Mouse (Mus musculus) olfactory bulb, adult 2 months (tissue): ENCODE measurements around the gene Rpl14. TPM values are rescaled to one million over a fixed set of nuclear protein-coding genes. Genes with fewer than 3 reads are reported as not detected.
"Not testable (repeated sequence)": the region's sequence is repeated elsewhere in the genome, so short reads cannot be mapped to it uniquely, and the experiment has no call there.

Source experiments
- H3K27ac ChIP-seq: fragments of 200-500 bp; 2 replicates; pipeline ENCODE4 v1.5.1; 2012; ENCODE audit warnings: low read depth, low read length; ENCODE audit not compliant: insufficient read depth
- H3K4me1 ChIP-seq: fragments of 200-500 bp; 2 replicates; pipeline ENCODE4 v1.6.1; 2012; ENCODE audit warnings: low read length; ENCODE audit not compliant: control insufficient read depth, insufficient read depth
- H3K4me3 ChIP-seq: fragments of 200-500 bp; 2 replicates; pipeline ENCODE4 v1.5.1; 2012; ENCODE audit warnings: mild to moderate bottlenecking, low read depth, low read length, moderate library complexity; ENCODE audit not compliant: insufficient read depth
- CTCF ChIP-seq: fragments of 200-500 bp; IDR thresholded peaks from 2 replicates; pipeline ENCODE4 v1.5.1; 2012; ENCODE audit warnings: low read depth, mild to moderate bottlenecking, low read length, moderate library complexity; ENCODE audit not compliant: insufficient read depth
- POLR2A ChIP-seq: fragments of 200-500 bp; IDR thresholded peaks from 2 replicates; pipeline ENCODE4 v1.6.1; 2012; ENCODE audit warnings: mild to moderate bottlenecking, low read depth, low read length, moderate library complexity; ENCODE audit not compliant: insufficient read depth
- WGBS: fragments of 180-500 bp; shearing (Covaris S2); methylation state at CpG from one replicate; pipeline ENCODE4 v1.1.7; 2018; 5-methylcytosine and 5-hydroxymethylcytosine counted together
- polyA plus RNA-seq: library from polyadenylated mRNA; stranded (reverse); fragments of >200 nt; gene quantifications from 2 replicates; pipeline ENCODE4 v1.2.4, GENCODE M21; 2012; ENCODE audit warnings: low replicate concordance; ENCODE audit not compliant: missing spikeins, insufficient read depth, insufficient read length

Rpl14 gene
- polyA plus RNA-seq: 808 TPM in 1 of 2 replicates, not detected in the other

GRCm38 (mm10) chr9:120570741-120571592 is at the start of gene Rpl14:
Gene Rpl14 (plus strand): TSS chr9:120571444.
- H3K27ac ChIP-seq: peak within 1 kb of the TSS; percentile 69; the same call in 1 of the 2 replicates
- TF ChIP-seq POLR2A (peak; percentile 91; the same call in 1 of the 2 replicates), CTCF (no peak)
- WGBS: 4% methylated on average over 43 of the region's 43 CpGs
- peaks cover 2% of the 10 kb centered on the region; the same call in 1 of the 2 replicates for H3K4me1 ChIP-seq
- peak within 1 kb of the TSS; percentile 82 for H3K4me3 ChIP-seq

- Histone ChIP-seq H3K4me1 (no peaks in the 10 kb centered on the region), H3K27ac (no peak overlapping the region), H3K4me3 (no peak overlapping the region)
- 41% methylated on average over 4 of the region's 4 CpGs for WGBS
- TF ChIP-seq CTCF (no peak), POLR2A (no peak)
Measured at GRCm38 (mm10) chr9:120527270-120527669, 44.0 kb upstream of the Rpl14 start.

GRCm38 (mm10) chr9:120527919-120528318 is 43.3 kb upstream of the Rpl14 start:
- no peak for TF ChIP-seq CTCF
- TF ChIP-seq POLR2A: no peak
- Histone ChIP-seq H3K4me3 (no peak overlapping the region), H3K4me1 (no peaks in the 10 kb centered on the region), H3K27ac (no peak overlapping the region)
- 94% methylated on average over 8 of the region's 8 CpGs for WGBS

- TF ChIP-seq CTCF (no peak), POLR2A (no peak)
- no peak overlapping the region for H3K4me3 ChIP-seq
- 80% methylated on average over 17 of the region's 17 CpGs for WGBS
- H3K27ac ChIP-seq: no peak overlapping the region
- H3K4me1 ChIP-seq: no peaks in the 10 kb centered on the region
Measured at GRCm38 (mm10) chr9:120528815-120529510, 42.3 kb upstream of the Rpl14 start.

- WGBS: 82% methylated on average over 5 of the region's 5 CpGs
- Histone ChIP-seq H3K4me3 (no peak overlapping the region), H3K4me1 (no peaks in the 10 kb centered on the region), H3K27ac (no peak overlapping the region)
- TF ChIP-seq POLR2A (no peak), CTCF (no peak)
Measured at GRCm38 (mm10) chr9:120530471-120530870, 40.8 kb upstream of the Rpl14 start.

- Histone ChIP-seq H3K27ac (no peak overlapping the region), H3K4me3 (no peak overlapping the region), H3K4me1 (no peaks in the 10 kb centered on the region)
- WGBS: 87% methylated on average over 6 of the region's 6 CpGs
- no peak for TF ChIP-seq CTCF
- no peak for TF ChIP-seq POLR2A
Measured at GRCm38 (mm10) chr9:120532062-120532461, 39.2 kb upstream of the Rpl14 start.

- Histone ChIP-seq H3K4me1 (no peaks in the 10 kb centered on the region), H3K4me3 (no peak overlapping the region), H3K27ac (no peak overlapping the region)
- 83% methylated on average over 6 of the region's 6 CpGs for WGBS
- TF ChIP-seq CTCF (no peak), POLR2A (no peak)
Measured at GRCm38 (mm10) chr9:120532691-120533090, 38.6 kb upstream of the Rpl14 start.

- H3K27ac ChIP-seq, H3K4me1 ChIP-seq, H3K4me3 ChIP-seq: not testable (repeated sequence)
- 94% methylated on average over 8 of the region's 8 CpGs for WGBS
Measured at GRCm38 (mm10) chr9:120533446-120533950, 37.7 kb upstream of the Rpl14 start.

GRCm38 (mm10) chr9:120539662-120540251 is 31.5 kb upstream of the Rpl14 start, which contains the start of gene Entpd3:
Gene Entpd3 (plus strand): TSS chr9:120539818.
- Histone ChIP-seq H3K4me1 (peaks cover 7% of the 10 kb centered on the region; the same call in 1 of the 2 replicates), H3K27ac (no peak within 1 kb of the TSS), H3K4me3 (peak within 1 kb of the TSS; percentile 45)
- TF ChIP-seq POLR2A (no peak), CTCF (no peak)
- WGBS: 1% methylated on average over 31 of the region's 31 CpGs
